Mouse (Mus musculus) embryonic facial prominence, embryonic 11.5 days (tissue): ENCODE results near the gene Farp1. TPM values are rescaled to one million over a fixed set of nuclear protein-coding genes. Genes with fewer than 3 reads are reported as not detected.

ENCODE experiments used
- polyA plus RNA-seq: library from polyadenylated mRNA; unstranded; fragments of >200 nt; fragmentation: Nextera tagmentation; extraction: Ambion mirVana; gene quantifications from 2 replicates; pipeline ENCODE4 v1.2.1, GENCODE M21; 2014

Farp1 gene
- polyA plus RNA-seq, 1 experiment from 2014 or later: 42.8 TPM

Other genes with a start within 250 kb of the Farp1 start
- gene Ipo5, start 124.0 kb upstream of the Farp1 start, polyA plus RNA-seq: 144 and 151 TPM in 2 replicates